ENCODE assay signal across 1 mouse cellular context in the genomic region with DNA sequence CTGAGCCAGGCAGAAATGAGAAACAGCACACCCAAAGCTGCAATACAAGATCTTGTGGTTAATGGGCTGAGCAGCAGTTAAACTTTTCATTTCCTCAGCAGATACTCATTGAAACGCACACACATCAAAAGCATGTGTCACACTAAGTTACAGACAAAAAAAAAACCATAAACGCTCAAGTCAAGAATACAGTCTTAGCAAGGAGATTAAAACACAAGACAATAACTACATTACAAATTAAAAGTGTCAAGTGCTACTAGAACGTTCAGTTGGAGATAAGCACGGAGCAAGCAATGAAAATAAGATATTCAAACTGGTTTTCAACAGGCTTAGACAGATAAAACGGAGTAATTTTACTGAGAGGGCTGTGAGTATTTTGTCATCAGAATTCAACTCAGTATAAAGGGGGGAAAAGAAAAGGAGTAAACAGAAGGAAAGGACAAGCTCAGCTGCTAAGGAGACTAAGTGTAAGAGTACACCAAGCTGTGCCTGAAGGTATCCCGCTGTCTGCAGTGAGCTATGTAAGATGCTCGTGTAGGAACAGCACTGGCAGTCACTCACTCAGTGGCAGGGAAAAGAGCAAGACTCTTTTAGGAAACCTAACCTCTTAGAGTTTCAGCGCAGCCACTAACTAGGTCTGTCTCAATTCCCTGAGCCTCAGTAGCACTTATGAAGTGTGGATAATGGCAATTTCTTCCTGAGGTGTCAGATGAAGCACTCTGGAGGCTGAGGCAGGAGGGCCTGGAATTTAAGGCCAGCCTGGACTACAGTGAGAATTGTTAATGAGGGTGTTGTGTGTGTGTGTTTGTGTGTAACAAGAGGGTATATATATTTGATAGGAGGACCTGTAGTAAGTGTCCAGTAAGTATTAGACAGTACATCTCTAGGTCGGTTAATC.
A peak's percentile ranks its signal among the peaks of the same experiment; 100 is the strongest.
TF ChIP-seq lines count a peak whose summit lies in the region.

No protein-coding gene starts in this region.

TF ChIP-seq in MEL, 35 proteins besides CTCF, POLR2A, EP300 and RAD21:
- peak; percentile 62 for TF ChIP-seq TAL1 (IDR thresholded peaks at IDR 0.05; ENCODE audit: low read length)
- TF ChIP-seq NELFE (IDR thresholded peaks at IDR 0.05; ENCODE audit: low read depth, low read length) = peak; percentile 54
- TF ChIP-seq MAZ (IDR thresholded peaks at IDR 0.05; ENCODE audit: low read depth, low read length) = no peak
- TF ChIP-seq MYB (IDR thresholded peaks at IDR 0.05; ENCODE audit: low read depth, low read length) = peak; percentile 97
- TF ChIP-seq ELF1 (IDR thresholded peaks at IDR 0.05; ENCODE audit: low read depth, low read length) = no peak
- no peak for TF ChIP-seq ZKSCAN1 (IDR thresholded peaks at IDR 0.05; ENCODE audit: low read depth, low read length)
- TF ChIP-seq BHLHE40 (IDR thresholded peaks at IDR 0.05; ENCODE audit: borderline replicate concordance, low read depth, low read length) = no peak
- TF ChIP-seq NRF1 (IDR thresholded peaks at IDR 0.05; ENCODE audit: insufficient read depth, low read depth, low read length, poor library complexity, severe bottlenecking) = no peak
- no peak for TF ChIP-seq MAX (IDR thresholded peaks at IDR 0.05; ENCODE audit: low read length)
- no peak; the same call in 1 of the 2 replicates for TF ChIP-seq RCOR1 (IDR thresholded peaks at IDR 0.05; ENCODE audit: low read depth, low read length)
- TF ChIP-seq SMC3 (IDR thresholded peaks at IDR 0.05; ENCODE audit: low read depth, low read length) = no peak
- peak; percentile 84 for TF ChIP-seq POLR2AphosphoS2 (IDR thresholded peaks at IDR 0.05; ENCODE audit: low read length)
- no peak for TF ChIP-seq MAFK (IDR thresholded peaks at IDR 0.05; ENCODE audit: borderline replicate concordance, low read depth, low read length)
- no peak; the same call in 1 of the 2 replicates for TF ChIP-seq CHD1 (IDR thresholded peaks at IDR 0.05; ENCODE audit: low read depth, low read length)
- TF ChIP-seq ZNF384 (IDR thresholded peaks at IDR 0.05; ENCODE audit: low read depth, low read length) = peak; percentile 96
- TF ChIP-seq MXI1 (IDR thresholded peaks at IDR 0.05; ENCODE audit: low read depth, low read length) = peak; percentile 87
- peak; percentile 94 for TF ChIP-seq ETS1 (IDR thresholded peaks at IDR 0.05; ENCODE audit: low read depth, low read length)
- TF ChIP-seq GATA1 (IDR thresholded peaks at IDR 0.05; ENCODE audit: low read depth, low read length) = peak; percentile 99
- peak; percentile 97 for TF ChIP-seq SIN3A (IDR thresholded peaks at IDR 0.05; ENCODE audit: low read length)
- TF ChIP-seq ZMIZ1 (IDR thresholded peaks at IDR 0.05; ENCODE audit: low read depth, low read length) = peak; percentile 99
- peak; percentile 82 for TF ChIP-seq MYC (IDR thresholded peaks at IDR 0.05; ENCODE audit: low read depth, low read length)
- TF ChIP-seq ZC3H11A (IDR thresholded peaks at IDR 0.05; ENCODE audit: low read depth, low read length) = no peak
- TF ChIP-seq USF2 (IDR thresholded peaks at IDR 0.05; ENCODE audit: borderline replicate concordance in 1 of 2, insufficient read depth in 1 of 2, low read depth in 1 of 2, low read length in 2 of 2) = no peak
- TF ChIP-seq GABPA (IDR thresholded peaks at IDR 0.05; ENCODE audit: low read depth, low read length) = no peak
- TF ChIP-seq USF1 (IDR thresholded peaks at IDR 0.05; ENCODE audit: low read depth, low read length) = no peak
- TF ChIP-seq HCFC1 (IDR thresholded peaks at IDR 0.05; ENCODE audit: low read depth, low read length) = no peak
- peak; percentile 93 for TF ChIP-seq TCF12 (IDR thresholded peaks at IDR 0.05; ENCODE audit: low read depth, low read length)
- TF ChIP-seq MEF2A (IDR thresholded peaks at IDR 0.05; ENCODE audit: extremely low read depth, insufficient replicate concordance, low read depth, low read length, poor library complexity, severe bottlenecking) = no peak
- TF ChIP-seq TBP (IDR thresholded peaks at IDR 0.05; ENCODE audit: low read depth, low read length) = peak; percentile 97
- TF ChIP-seq KAT2A (conservative IDR thresholded peaks at IDR 0.05; ENCODE audit: low read depth, low read length) = no peak
- TF ChIP-seq CHD2 (IDR thresholded peaks at IDR 0.05; ENCODE audit: low read length) = no peak
- no peak for TF ChIP-seq JUND (IDR thresholded peaks at IDR 0.05; ENCODE audit: low read depth, low read length)
- no peak for TF ChIP-seq UBTF (IDR thresholded peaks at IDR 0.05; ENCODE audit: borderline replicate concordance, insufficient read depth, low read depth, low read length)
- no peak for TF ChIP-seq POLR2AphosphoS5 (IDR thresholded peaks at IDR 0.05; ENCODE audit: borderline replicate concordance, low read depth, low read length)
- TF ChIP-seq E2F4 (IDR thresholded peaks at IDR 0.05; ENCODE audit: borderline replicate concordance, low read depth, low read length) = no peak
TF ChIP-seq in MEL: peak in this region for 13.
